Mouse (Mus musculus) hindbrain, embryonic 10.5 days (tissue): ENCODE measurements around the gene Nacc1. TPM values are rescaled to one million over a fixed set of nuclear protein-coding genes. Genes with fewer than 3 reads are reported as not detected.

Source experiments
- DNase-seq: peaks from one replicate; pipeline ENCODE4 v3.0.0-alpha.2; 2017; ENCODE audit warnings: low spot score
- H3K27ac ChIP-seq: fragments of 300-500 bp; sonication (generic); 2 replicates; pipeline ENCODE4 v1.5.1; 2016; ENCODE audit warnings: mild to moderate bottlenecking, moderate library complexity
- H3K27me3 ChIP-seq: fragments of 300-500 bp; sonication (generic); 2 replicates; pipeline ENCODE4 v1.6.1; 2016; ENCODE audit warnings: mild to moderate bottlenecking; ENCODE audit not compliant: poor library complexity, insufficient read depth, severe bottlenecking
- H3K36me3 ChIP-seq: fragments of 300-500 bp; sonication (generic); 2 replicates; pipeline ENCODE4 v1.6.1; 2016; ENCODE audit warnings: mild to moderate bottlenecking, moderate library complexity
- H3K4me1 ChIP-seq: fragments of 300-500 bp; sonication (generic); replicated peaks from 2 replicates; pipeline ENCODE4 v1.6.1; 2016; ENCODE audit warnings: mild to moderate bottlenecking
- H3K4me3 ChIP-seq: fragments of 300-500 bp; sonication (generic); 2 replicates; pipeline ENCODE4 v1.5.1; 2016; ENCODE audit warnings: mild to moderate bottlenecking, moderate library complexity
- H3K9me3 ChIP-seq: fragments of 300-500 bp; sonication (generic); 2 replicates; pipeline ENCODE4 v1.6.1; 2016; ENCODE audit warnings: mild to moderate bottlenecking, moderate library complexity
- WGBS: fragments of 180-500 bp; shearing (Covaris S2); methylation state at CpG from one replicate; pipeline ENCODE4 v1.1.7; 2016; 5-methylcytosine and 5-hydroxymethylcytosine counted together
- polyA plus RNA-seq: library from polyadenylated mRNA; unstranded; fragments of >200 nt; fragmentation: Nextera tagmentation; extraction: Ambion mirVana; gene quantifications from 2 replicates; pipeline ENCODE4 v1.2.1, GENCODE M21; 2016

The Nacc1 gene
- polyA plus RNA-seq, 1 experiment from 2014 or later = 25.2 TPM

DNA sequence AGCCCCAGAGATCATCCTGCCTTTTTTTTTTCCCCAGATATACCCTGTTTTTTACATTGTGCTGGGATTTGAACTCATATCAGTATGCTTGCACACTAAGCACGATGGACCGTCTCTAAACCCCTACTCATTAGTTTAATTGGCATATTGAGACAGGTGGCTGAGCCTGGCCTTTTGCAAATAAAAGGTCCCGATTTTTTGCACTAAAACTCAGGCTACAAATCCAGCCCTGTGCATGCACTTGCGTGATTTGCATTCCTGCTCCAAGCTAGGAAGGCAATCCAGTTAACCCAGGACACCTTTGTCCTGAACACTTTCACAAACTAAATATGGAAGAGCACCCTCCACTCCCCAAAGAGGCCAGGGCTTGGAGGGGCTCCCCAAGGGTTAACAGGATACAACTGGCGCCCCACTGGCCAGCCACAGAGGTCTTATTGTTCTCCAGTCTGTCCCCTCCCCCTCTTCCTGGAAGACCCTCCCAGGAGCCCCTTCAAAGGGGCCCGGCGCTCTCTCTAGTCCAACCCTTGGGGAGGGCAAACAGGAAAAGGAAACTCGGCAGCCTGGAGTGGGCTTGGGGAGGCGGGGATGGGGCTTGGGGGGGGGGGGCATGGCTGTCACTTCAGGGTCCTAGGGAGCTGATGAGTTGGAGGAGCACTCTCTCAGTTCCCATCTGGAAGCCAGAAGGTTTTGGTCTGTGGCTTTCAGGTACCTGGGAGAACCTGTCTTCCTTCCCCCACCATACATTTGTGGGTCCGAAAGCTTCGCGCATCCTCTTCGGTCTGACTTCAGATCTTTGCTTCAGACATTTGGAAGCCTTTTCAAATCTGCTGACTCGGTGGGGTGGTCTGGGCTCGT, 32.1 kb downstream of the Nacc1 start:
- WGBS = 2% methylated on average over 15 of the region's 15 CpGs
- Histone ChIP-seq H3K27me3 (no peaks in the 10 kb centered on the region), H3K4me1 (peaks cover 73% of the 10 kb centered on the region)

DNA sequence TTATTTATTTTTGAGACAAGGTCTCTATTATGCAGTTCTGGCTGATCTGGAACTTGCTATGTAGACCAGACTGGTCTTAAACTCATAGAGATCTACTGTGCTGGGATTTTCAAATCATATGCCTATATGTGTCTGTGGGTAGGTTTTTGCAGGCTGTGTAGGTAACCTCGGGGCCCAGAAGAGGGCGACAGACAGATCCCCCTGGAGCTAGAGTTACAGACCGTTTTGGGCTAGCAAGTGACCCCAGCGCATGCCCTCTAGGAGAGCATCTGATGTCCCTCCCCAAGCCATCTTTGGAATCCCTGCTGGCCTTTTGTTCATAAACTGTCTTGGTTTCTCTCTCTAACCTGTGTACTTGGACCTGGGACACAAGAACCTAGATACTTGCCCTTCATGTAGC, 33.1 kb downstream of the Nacc1 start:
- Histone ChIP-seq H3K27ac (peak overlapping the region; percentile 93), H3K27me3 (no peaks in the 10 kb centered on the region), H3K36me3 (no peaks in the 10 kb centered on the region), H3K4me1 (peaks cover 73% of the 10 kb centered on the region), H3K9me3 (no peaks in the 10 kb centered on the region), H3K4me3 (0 out of 2 replicates have a peak overlapping the region, but pooled peaks have one; percentile 55)
- WGBS = 42% methylated on average over 4 of the region's 4 CpGs
- DNase-seq = peak; percentile 32

More for the DNA sequence above, 32.1 kb downstream of the Nacc1 start:
- DNase-seq = peak; percentile 86
- peak overlapping the region; percentile 93 for H3K27ac ChIP-seq
- H3K4me3 ChIP-seq = peak overlapping the region; percentile 55
- H3K9me3 ChIP-seq = no peaks in the 10 kb centered on the region
- no peaks in the 10 kb centered on the region for H3K36me3 ChIP-seq

DNA sequence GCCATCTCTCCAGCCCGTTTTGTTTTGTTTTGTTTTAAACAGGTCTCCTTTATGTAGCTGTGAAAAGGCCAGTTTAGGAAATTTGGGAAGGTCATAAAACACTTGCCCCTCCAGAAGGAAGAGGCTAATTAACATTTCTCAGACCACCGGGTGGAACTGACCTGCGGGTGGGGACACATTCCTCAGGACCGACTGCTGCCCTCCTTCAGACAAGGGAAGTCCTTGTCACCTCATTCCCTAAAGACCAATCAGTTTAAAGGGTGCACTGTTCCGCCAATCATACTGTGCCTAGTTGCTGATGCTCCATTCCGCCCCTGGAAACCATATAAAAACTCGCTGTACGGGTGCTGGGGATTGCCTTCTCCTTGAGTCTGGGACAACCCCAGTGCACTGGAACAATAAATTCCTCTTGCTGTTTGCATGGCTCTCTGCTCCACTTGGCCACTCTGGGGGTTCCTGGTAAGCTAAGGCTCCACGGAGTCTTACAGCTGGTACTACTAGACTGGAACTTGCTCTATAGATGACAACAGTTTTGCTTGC, 34.5 kb downstream of the Nacc1 start:
- H3K36me3 ChIP-seq = no peaks in the 10 kb centered on the region
- WGBS = 66% methylated on average over 9 of the region's 9 CpGs
- no peak for DNase-seq
- H3K9me3 ChIP-seq = no peaks in the 10 kb centered on the region
- H3K27me3 ChIP-seq = no peaks in the 10 kb centered on the region
- no peak overlapping the region for H3K4me3 ChIP-seq
- H3K4me1 ChIP-seq = peaks cover 62% of the 10 kb centered on the region
- peak overlapping the region; percentile 69 for H3K27ac ChIP-seq

DNA sequence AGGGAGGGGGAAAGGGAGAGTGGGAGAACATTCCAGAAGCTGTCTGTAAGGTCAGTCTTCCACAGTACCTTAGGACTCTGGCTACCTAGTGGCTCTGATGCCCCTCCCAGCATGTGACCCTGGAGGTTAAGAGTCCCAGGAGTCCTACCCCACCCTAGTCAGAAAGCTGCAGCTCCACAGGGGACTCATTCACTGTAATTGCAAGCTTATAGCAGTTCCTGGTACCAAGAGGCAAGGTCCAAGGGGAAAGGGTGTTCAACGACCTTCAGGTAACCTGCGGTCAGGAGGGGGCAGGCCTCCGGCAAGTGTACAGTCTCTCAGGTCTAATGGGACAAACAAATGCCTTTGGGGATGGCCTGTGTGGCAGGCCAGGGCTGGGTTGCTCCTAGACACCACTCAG, 37.4 kb downstream of the Nacc1 start:
- Histone ChIP-seq H3K27ac (peak overlapping the region; percentile 81), H3K36me3 (no peaks in the 10 kb centered on the region), H3K27me3 (no peaks in the 10 kb centered on the region), H3K4me1 (peaks cover 45% of the 10 kb centered on the region), H3K9me3 (no peaks in the 10 kb centered on the region), H3K4me3 (no peak overlapping the region)
- WGBS = 42% methylated on average over 3 of the region's 3 CpGs
- peak; percentile 38 for DNase-seq

DNA sequence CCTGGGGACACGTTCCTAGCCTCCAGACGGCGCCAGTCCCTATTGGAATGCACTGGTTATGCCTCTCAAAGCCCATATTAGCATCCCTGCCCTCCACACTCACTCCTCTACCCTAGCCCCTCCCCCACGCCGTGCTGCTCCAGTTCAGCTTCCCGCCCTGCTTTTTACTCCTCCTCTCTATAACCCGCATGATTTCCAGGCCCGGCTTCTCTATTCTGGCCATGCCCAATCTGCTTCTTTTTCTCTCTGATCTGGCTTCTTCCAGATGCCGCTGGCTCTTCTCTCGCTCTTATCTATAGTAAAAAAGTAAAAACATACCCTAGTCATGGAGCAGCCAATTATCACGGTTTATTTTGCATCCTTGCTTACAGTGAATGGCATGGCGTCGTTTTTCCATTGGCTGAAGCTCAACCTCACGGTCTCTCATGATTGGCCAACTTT, 40.2 kb downstream of the Nacc1 start:
- no peaks in the 10 kb centered on the region for H3K27me3 ChIP-seq
- WGBS = 2% methylated on average over 14 of the region's 14 CpGs
- peak overlapping the region; percentile 41 for H3K4me3 ChIP-seq
- DNase-seq = peak; percentile 78
- H3K36me3 ChIP-seq = no peaks in the 10 kb centered on the region
- peak overlapping the region; percentile 73 for H3K27ac ChIP-seq
- H3K9me3 ChIP-seq = no peaks in the 10 kb centered on the region
- H3K4me1 ChIP-seq = peaks cover 32% of the 10 kb centered on the region

DNA sequence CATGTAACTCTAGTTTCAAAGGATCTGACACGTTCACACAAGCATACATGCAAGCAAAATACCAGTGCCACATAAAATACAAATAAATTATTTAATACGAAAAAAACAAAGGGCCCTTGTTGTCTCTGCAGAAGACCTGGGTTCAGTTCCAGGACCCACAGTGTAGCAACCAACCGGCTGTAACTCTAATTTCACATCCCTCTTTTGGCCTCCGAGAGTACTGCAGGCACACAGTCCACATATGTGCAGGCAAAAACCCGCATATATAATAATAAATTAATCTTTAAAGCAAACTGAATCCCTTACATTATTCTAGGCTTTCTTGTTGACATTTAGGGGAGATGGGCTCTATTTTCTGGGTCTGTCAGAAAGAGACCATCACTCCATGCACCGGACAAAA, 40.9 kb downstream of the Nacc1 start:
- Histone ChIP-seq H3K4me1 (peaks cover 36% of the 10 kb centered on the region), H3K27me3 (no peaks in the 10 kb centered on the region), H3K36me3 (no peaks in the 10 kb centered on the region), H3K9me3 (no peaks in the 10 kb centered on the region), H3K27ac (peak overlapping the region; percentile 73), H3K4me3 (no peak overlapping the region; the same call in 1 of the 2 replicates)
- WGBS = 56% methylated on average over 6 of the region's 6 CpGs
- DNase-seq = no peak

DNA sequence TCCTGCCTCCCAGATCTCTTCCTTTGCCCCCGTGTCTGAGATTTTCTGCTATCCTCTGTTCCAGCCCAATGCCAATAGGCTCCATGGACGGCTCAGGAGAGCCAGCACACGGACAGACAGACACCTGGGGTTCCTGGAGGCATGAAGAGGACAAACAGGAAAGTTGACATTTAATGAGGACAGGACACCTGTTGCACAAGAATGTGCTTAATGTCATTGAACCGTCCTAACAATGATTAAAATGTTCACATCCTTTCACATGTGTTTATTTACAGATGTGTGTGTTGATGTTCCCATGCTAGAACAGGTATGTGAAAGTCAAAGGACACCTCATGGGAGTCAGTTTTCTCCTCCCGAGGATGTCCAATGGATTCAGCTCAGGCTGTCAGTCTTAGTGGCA, 44.6 kb downstream of the Nacc1 start:
- Histone ChIP-seq H3K36me3 (no peaks in the 10 kb centered on the region), H3K4me1 (peaks cover 35% of the 10 kb centered on the region), H3K4me3 (no peak overlapping the region), H3K9me3 (no peaks in the 10 kb centered on the region), H3K27ac (no peak overlapping the region), H3K27me3 (no peaks in the 10 kb centered on the region; the same call in 1 of the 2 replicates)
- WGBS = 76% methylated on average over 5 of the region's 5 CpGs
- no peak for DNase-seq

DNA sequence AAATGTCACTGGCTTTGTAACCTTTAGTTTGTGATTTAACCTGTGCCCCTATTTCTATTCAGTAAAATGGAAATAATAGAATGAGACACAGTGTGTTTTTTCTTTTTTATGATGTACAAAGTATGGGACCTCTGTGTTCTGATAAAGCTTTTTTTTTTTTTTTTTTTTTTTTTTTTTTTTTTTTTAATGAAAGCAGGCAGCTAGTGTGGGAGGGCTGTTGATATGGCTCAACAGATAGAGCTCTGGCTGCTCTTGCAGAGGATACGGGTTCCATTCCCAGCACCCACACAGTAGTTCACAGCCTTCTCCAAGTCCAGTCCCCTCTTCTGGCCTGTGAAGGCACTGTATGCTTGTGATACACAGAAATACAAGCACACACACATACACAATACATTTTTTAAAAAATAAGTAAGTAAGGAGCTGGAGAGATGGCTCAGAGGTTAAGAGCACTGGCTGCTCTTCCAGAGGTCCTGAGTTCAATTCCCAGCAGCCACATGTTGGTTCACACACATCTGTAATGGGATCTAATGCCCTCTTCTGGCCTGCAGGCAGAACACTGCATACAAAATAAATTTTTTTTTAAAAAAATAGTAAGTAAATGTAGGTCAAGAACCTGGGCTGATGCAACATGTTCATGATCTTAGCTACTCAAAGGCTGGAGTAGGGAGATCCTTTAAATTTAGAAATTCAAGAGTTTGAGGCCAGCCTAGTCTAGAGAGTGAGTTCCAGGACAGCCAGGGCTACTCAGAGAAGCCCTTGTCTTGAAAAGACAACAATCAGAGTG, 45.9 kb downstream of the Nacc1 start:
- Histone ChIP-seq H3K27ac (no peak overlapping the region), H3K36me3 (no peaks in the 10 kb centered on the region), H3K4me1 (peaks cover 32% of the 10 kb centered on the region), H3K9me3 (no peaks in the 10 kb centered on the region), H3K27me3 (peaks cover 4% of the 10 kb centered on the region; the same call in 1 of the 2 replicates), H3K4me3 (no peak overlapping the region)
- 88% methylated on average over 1 of the region's 1 CpGs for WGBS
- no peak for DNase-seq

DNA sequence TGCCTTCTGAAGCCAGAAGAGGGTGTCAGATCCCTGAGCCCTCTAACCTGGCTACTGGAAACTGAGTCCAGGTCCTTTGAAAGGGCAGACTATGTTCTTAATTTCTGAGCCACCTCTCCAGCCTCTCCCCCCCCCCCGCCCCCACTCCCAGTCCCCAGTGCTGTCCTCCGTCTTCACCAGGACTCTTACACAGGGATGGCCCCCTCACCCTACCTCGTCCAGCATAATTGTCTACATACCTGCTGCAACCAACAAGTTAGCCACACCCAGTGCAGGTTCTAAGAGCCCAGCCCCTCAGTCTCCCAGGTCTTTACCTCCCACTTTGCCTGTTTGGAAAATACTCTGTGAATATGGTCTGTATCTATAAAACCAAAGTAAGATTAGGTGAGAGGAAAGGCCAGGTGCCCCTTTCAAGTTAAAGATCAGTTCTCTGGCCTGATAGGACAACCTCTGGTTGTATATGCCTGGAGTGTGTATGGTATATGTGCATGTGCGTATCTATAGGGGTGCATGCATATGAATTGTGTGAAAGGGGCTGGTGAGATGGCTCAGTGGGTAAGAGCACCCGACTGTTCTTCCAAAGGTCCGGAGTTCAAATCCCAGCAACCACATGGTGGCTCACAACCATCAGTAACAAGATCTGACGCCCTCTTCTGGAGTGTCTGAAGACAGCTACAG, 46.9 kb downstream of the Nacc1 start:
- Histone ChIP-seq H3K36me3 (no peaks in the 10 kb centered on the region), H3K4me1 (peaks cover 39% of the 10 kb centered on the region), H3K4me3 (peak overlapping the region; percentile 65; the same call in 1 of the 2 replicates), H3K27ac (no peak overlapping the region), H3K9me3 (no peaks in the 10 kb centered on the region), H3K27me3 (peaks cover 10% of the 10 kb centered on the region; the same call in 1 of the 2 replicates)
- DNase-seq = no peak
- WGBS = 73% methylated on average over 7 of the region's 7 CpGs

DNA sequence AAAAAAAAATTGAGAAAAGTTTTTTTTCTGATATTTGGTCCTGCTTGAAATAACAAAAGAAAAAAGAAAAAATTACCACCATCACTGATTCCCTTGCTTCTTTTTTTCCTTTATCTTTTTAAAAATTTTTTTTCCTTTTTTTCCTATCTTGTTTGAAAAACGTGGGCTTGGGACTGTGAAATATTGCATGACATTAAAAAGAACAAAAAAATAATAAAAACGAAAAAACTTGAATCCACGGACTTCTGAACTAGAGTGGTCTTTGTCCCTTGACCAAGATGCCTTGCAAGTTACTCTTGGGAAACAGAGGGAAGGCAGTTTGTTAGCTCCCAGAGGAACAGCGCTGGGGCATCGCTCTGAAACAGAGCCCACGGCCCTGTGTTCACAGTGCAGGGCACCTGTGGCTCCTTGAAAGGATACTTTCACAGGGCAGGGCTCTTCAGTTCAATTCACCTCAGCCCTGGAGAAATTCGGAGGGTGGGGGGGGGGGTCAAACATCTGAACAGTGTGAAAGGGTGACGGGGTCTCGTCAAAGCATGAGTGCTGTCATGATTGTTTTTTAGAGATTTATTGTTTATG, 47.6 kb downstream of the Nacc1 start:
- H3K4me1 ChIP-seq = peaks cover 44% of the 10 kb centered on the region
- DNase-seq = no peak
- WGBS = 34% methylated on average over 9 of the region's 9 CpGs
- peak overlapping the region; percentile 95 for H3K27ac ChIP-seq
- H3K36me3 ChIP-seq = no peaks in the 10 kb centered on the region
- H3K9me3 ChIP-seq = no peaks in the 10 kb centered on the region
- peak overlapping the region; percentile 65 for H3K4me3 ChIP-seq
- peaks cover 10% of the 10 kb centered on the region; the same call in 1 of the 2 replicates for H3K27me3 ChIP-seq

DNA sequence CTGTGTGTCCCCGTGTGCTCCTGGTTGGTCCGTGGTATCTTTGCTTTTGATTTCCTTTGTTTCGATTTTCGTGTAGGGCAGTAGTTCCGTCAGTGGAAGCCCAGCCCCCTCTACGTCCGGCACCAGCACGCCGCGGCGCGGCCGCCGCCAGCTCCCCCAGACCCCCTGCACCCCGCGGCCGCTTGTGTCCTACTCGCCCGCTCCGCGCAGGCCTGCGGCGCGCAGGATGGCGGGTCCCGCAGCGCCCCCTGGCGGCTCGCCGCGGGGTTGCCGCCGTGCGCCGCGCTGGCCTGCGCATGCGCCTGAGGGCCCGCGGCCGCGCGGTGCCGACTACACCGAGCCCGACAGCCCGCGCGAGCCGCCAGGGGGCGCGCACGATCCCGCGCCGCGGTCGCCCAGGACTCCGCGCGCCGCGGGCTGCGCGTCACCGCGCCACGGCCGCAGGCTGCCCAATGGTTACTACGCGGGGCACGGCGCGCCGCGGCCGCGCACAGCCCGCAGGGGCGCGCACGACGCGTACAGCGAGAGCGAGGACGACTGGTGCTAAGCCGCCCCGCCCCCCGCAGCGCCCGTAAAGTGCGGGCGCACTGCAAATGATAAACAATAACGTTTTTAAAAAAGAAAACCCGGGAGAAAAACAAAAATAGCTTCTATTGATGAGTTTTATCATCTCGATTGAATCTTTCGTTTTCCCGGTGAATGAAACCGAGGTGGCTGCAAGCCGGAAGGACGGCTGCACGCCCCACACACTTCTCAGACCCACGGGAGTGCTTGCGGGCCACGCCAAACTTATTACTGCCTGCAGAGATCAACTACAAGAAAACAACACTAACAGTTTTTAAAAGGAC, 48.3 kb downstream of the Nacc1 start:
- WGBS = 1% methylated on average over 106 of the region's 106 CpGs
- no peaks in the 10 kb centered on the region for H3K9me3 ChIP-seq
- peaks cover 10% of the 10 kb centered on the region; the same call in 1 of the 2 replicates for H3K27me3 ChIP-seq
- peak overlapping the region; percentile 95 for H3K27ac ChIP-seq
- H3K4me3 ChIP-seq = peak overlapping the region; percentile 65
- H3K36me3 ChIP-seq = no peaks in the 10 kb centered on the region
- DNase-seq = peak; percentile 90
- H3K4me1 ChIP-seq = peaks cover 51% of the 10 kb centered on the region
